Mouse (Mus musculus) ES-E14 (cell line): ENCODE results near the gene Gata2. TPM values are rescaled to one million over a fixed set of nuclear protein-coding genes. Genes with fewer than 3 reads are reported as not detected.

Experiments
- DNase-seq: peaks from one replicate; pipeline ENCODE4 v3.0.0-alpha.2; 2013; ENCODE audit warnings: low read depth, low spot score
- H3K27ac ChIP-seq: 2 replicates; pipeline ENCODE4 v1.5.1; 2012; ENCODE audit warnings: low read depth, mild to moderate bottlenecking, low read length, moderate library complexity, mixed read lengths; ENCODE audit not compliant: poor library complexity, insufficient read depth, severe bottlenecking
- H3K36me3 ChIP-seq: 2 replicates; pipeline ENCODE4 v1.6.1; 2012; ENCODE audit warnings: mild to moderate bottlenecking, low read length, moderate library complexity, mixed read lengths; ENCODE audit not compliant: control insufficient read depth, poor library complexity, insufficient read depth, severe bottlenecking
- H3K4me1 ChIP-seq, 2 experiments: fragments of 150-350 bp in 1 of 2; sonication (generic) in 1 of 2; 2 replicates each; pipeline ENCODE4 v1.6.1; 2012; ENCODE audit warnings: low read length in 2 of 2, mild to moderate bottlenecking in 1 of 2, mixed read lengths in 1 of 2; ENCODE audit not compliant: control insufficient read depth in 2 of 2, insufficient read depth in 2 of 2, poor library complexity in 1 of 2
- H3K4me3 ChIP-seq, 2 experiments: fragments of 150-350 bp in 1 of 2; sonication (generic) in 1 of 2; 2 replicates each; pipeline ENCODE4 v1.5.1; 2012; ENCODE audit warnings: low read length in 2 of 2, low read depth in 1 of 2, mild to moderate bottlenecking in 1 of 2, mixed read lengths in 1 of 2; ENCODE audit not compliant: insufficient read depth in 1 of 2, poor library complexity in 1 of 2, severe bottlenecking in 1 of 2
- H3K9ac ChIP-seq: 2 replicates; pipeline ENCODE4 v1.6.1; 2012; ENCODE audit warnings: low read depth, mild to moderate bottlenecking, low read length, mixed read lengths; ENCODE audit not compliant: poor library complexity, insufficient read depth, severe bottlenecking
- H3K9me3 ChIP-seq: fragments of 150-350 bp; sonication (generic); 2 replicates; pipeline ENCODE4 v1.6.1; 2012; ENCODE audit warnings: low read depth, mild to moderate bottlenecking, low read length; ENCODE audit not compliant: control insufficient read depth, insufficient read depth
- CHD2 ChIP-seq: IDR thresholded peaks from 2 replicates; pipeline ENCODE4 v1.6.1; 2014; ENCODE audit warnings: mild to moderate bottlenecking, low read depth, low read length, inconsistent platforms
- HCFC1 ChIP-seq: IDR thresholded peaks from 2 replicates; pipeline ENCODE4 v1.6.1; 2012; ENCODE audit warnings: low read length, inconsistent platforms, borderline replicate concordance; ENCODE audit not compliant: insufficient read depth
- MAFK ChIP-seq: IDR thresholded peaks from 2 replicates; pipeline ENCODE4 v1.6.1; 2014; ENCODE audit warnings: mild to moderate bottlenecking, low read depth, low read length, inconsistent platforms; ENCODE audit not compliant: insufficient read depth
- ZC3H11A ChIP-seq: IDR thresholded peaks from 2 replicates; pipeline ENCODE4 v1.6.1; 2012; ENCODE audit warnings: low read depth, mild to moderate bottlenecking, inconsistent platforms, low read length, borderline replicate concordance
- ZNF384 ChIP-seq: IDR thresholded peaks from 2 replicates; pipeline ENCODE4 v1.6.1; 2012; ENCODE audit warnings: low read depth, low read length, inconsistent platforms
- in situ Hi-C, 2 experiments: fragments of 600-800 bp; cut with MboI; formaldehyde crosslinking; loops; one replicate each; pipeline ENCODE4 v1.15.1; 2025; ENCODE audit warnings: low sequenced_read_pairs in 2 of 2, inconsistent platforms in 1 of 2; ENCODE audit not compliant: unreplicated experiment in 2 of 2
- total RNA-seq: library from RNA; depleted of rRNA; stranded (reverse); fragments of 300-350 nt; gene quantifications from 2 replicates; pipeline ENCODE4 v1.2.3, GENCODE M21; 2012

Gene Gata2
- total RNA-seq, 1 experiment, result 5.4 TPM

- in situ Hi-C loops, result no loop called here
- H3K4me1 ChIP-seq, result peaks cover 0 to 8% of the 10 kb centered on the region in 2 experiments; a peak in 1 of 4 replicates
These were observed 2.1 kb upstream of the Gata2 start for GRCm38 (mm10) chr6:88191411-88192070.

GRCm38 (mm10) chr6:88192756-88193155, 935 bp upstream of the Gata2 start:
- in situ Hi-C loops, result no loop called here
- no peaks in the 10 kb centered on the region for H3K36me3 ChIP-seq
- no peak overlapping the region for H3K4me3 ChIP-seq
- no peak for DNase-seq
- H3K9me3 ChIP-seq, result no peaks in the 10 kb centered on the region
- H3K4me1 ChIP-seq, result peaks cover 0 to 8% of the 10 kb centered on the region in 2 experiments; a peak in 1 of 4 replicates
- H3K27ac ChIP-seq, result no peak overlapping the region
- no peak overlapping the region for H3K9ac ChIP-seq
- TF ChIP-seq HCFC1 (no peak), ZNF384 (no peak), CHD2 (no peak), MAFK (no peak), ZC3H11A (no peak)

More at GRCm38 (mm10) chr6:88191411-88192070, 2.1 kb upstream of the Gata2 start:
- no peaks in the 10 kb centered on the region for H3K9me3 ChIP-seq
- DNase-seq, result no peak
- H3K36me3 ChIP-seq, result no peaks in the 10 kb centered on the region
- no peak for TF ChIP-seq CHD2
- no peak for TF ChIP-seq HCFC1
- no peak for TF ChIP-seq ZNF384
- TF ChIP-seq MAFK, result no peak
- TF ChIP-seq ZC3H11A, result no peak
- no peak overlapping the region for H3K27ac ChIP-seq
- H3K9ac ChIP-seq, result no peak overlapping the region
- no peak overlapping the region for H3K4me3 ChIP-seq

- H3K4me3 ChIP-seq, result peak overlapping the region; percentile 45 to 57; a peak in 3 of 4 replicates
- H3K9me3 ChIP-seq, result no peaks in the 10 kb centered on the region
- no peaks in the 10 kb centered on the region for H3K36me3 ChIP-seq
- TF ChIP-seq HCFC1 (no peak), CHD2 (no peak), ZNF384 (no peak), MAFK (no peak), ZC3H11A (no peak)
- DNase-seq, result no peak
- peaks cover 0 to 6% of the 10 kb centered on the region in 2 experiments; a peak in 1 of 4 replicates for H3K4me1 ChIP-seq
- in situ Hi-C loops, result no loop called here
- H3K27ac ChIP-seq, result no peak overlapping the region
- peak overlapping the region; percentile 17; the same call in 1 of the 2 replicates for H3K9ac ChIP-seq
These were observed 624 bp downstream of the Gata2 start for GRCm38 (mm10) chr6:88194053-88194977.

GRCm38 (mm10) chr6:88194978-88195325, 1.3 kb downstream of the Gata2 start:
- in situ Hi-C loops, result no loop called here
- Histone ChIP-seq H3K9ac (no peak overlapping the region), H3K4me1 (peaks cover 0 to 8% of the 10 kb centered on the region in 2 experiments; a peak in 1 of 4 replicates), H3K4me3 (no peak overlapping the region), H3K9me3 (no peaks in the 10 kb centered on the region), H3K27ac (no peak overlapping the region), H3K36me3 (no peaks in the 10 kb centered on the region)
- TF ChIP-seq ZC3H11A (no peak), HCFC1 (no peak), ZNF384 (no peak), MAFK (no peak), CHD2 (no peak)
- DNase-seq, result no peak
